Mouse (Mus musculus): ENCODE data around the gene Ryk.
"Not testable (repeated sequence)": the region's sequence is repeated elsewhere in the genome, so short reads cannot be mapped to it uniquely, and the experiment has no call there.

Ryk gene

GRCm38 (mm10) chr9:102904952-102905351 lies 70.2 kb downstream of the Ryk start:
- no peak for DNase-seq (ENCODE audit: low read depth)

DNA sequence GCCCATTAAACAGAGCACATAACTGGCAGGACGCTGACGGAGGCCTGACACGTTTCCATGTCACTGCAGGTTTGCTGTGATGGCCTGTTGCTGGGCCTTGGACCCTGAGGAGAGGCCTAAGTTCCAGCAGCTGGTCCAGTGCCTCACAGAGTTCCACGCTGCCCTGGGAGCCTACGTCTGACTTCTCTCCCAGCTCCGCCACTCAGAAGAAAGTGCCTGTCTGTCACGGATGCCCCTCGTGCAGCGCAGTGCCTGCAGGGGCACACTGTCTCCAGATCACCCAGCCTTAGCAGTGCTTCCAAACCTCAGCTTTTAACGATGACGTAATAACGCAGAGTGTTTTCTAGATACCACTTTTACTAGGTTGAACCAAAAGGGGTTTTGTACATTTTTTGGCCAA lies 72.1 kb downstream of the Ryk start:
- DNase-seq (ENCODE audit: low read depth): no peak

DNA sequence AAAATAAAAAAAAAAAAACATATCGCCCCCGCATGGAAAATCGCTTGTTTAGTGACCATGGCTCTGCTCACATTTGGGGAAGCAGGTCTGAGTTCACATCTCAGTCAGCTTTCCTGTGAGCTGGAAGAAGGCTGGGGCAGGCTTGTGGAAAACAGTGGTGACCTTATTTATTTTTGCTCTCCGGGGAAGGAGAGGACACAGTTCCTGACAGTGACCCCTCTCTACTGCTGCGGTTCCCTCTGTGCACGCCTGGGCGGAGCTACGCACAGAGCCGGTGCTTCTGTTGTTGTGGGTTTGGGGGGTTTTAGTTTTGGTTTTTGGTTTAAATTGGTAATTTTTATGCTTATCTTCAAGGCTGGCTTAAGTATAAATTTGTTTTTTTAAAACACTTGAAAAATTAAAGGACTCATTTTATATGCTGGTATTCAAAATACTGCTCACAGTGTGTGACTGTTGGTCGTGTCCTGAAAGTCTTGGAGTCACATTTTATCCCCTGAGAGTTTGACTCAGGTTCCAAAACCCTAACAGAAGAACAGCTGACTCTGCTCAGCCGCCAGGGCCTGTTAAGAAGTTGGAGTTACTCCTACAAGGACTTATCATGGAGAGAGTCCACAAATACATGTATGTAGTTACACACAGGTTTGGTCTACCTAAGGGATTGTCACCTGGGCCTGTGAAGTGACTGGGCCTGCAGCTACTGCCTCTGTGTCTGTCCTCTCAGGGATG lies 73.0 kb downstream of the Ryk start:
- DNase-seq (ENCODE audit: low read depth): no peak

- DNase-seq (ENCODE audit: low read depth): no peak
These were observed 76.8 kb downstream of the Ryk start for GRCm38 (mm10) chr9:102911526-102911925.

DNA sequence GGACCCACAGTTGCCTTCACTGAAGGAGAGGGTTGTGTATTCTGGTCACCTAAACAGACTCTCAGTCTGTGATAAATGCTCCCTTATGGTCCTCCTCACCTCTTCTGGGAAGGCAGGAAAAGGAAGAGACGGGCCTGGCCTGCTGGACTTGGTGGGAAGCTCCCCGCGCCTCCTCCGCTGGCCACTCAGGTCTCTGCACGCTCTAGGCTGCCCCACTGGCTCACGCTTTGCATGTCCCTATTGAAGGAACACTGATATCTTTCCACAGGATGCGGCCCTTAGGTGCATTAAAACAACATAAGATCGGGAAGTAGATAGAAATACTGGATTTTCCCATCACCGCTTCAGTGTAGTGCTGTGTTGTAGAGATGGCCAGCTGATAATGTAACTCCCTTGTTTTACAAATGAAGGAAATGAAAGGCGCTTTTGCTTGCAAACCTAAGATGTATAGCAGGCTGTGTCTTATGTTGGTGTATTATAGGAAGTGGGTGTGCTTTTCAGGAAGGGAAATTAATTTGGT lies 77.9 kb downstream of the Ryk start:
- DNase-seq (ENCODE audit: low read depth): no peak

- not testable (repeated sequence) for DNase-seq (ENCODE audit: low read depth)
These were observed 78.9 kb downstream of the Ryk start for GRCm38 (mm10) chr9:102913597-102913996.

GRCm38 (mm10) chr9:102914583-102914982 lies 79.9 kb downstream of the Ryk start:
- DNase-seq (ENCODE audit: low read depth): no peak

GRCm38 (mm10) chr9:102915292-102915854 lies 80.7 kb downstream of the Ryk start:
- no peak for DNase-seq (ENCODE audit: low read depth)

DNA sequence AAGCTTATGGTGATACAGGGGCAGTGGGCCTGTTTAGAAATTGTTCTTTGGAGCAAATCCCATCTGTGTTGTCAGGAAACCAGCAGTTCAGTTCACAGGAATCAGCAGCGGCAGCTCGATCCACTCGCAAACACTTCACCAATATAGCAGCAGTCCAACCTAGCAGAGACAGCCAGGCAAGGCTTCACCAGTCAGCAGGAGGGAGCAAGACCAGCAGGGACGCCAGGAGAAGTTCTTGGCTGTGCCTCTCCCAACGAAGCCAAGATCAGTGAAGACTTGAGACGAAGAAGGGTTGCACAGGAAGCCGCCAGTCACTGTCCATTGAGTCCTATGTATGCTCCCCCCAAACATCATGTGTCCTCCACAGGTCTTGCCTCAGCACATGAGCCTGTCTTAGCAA lies 81.4 kb downstream of the Ryk start:
- no peak for DNase-seq (ENCODE audit: low read depth)

DNA sequence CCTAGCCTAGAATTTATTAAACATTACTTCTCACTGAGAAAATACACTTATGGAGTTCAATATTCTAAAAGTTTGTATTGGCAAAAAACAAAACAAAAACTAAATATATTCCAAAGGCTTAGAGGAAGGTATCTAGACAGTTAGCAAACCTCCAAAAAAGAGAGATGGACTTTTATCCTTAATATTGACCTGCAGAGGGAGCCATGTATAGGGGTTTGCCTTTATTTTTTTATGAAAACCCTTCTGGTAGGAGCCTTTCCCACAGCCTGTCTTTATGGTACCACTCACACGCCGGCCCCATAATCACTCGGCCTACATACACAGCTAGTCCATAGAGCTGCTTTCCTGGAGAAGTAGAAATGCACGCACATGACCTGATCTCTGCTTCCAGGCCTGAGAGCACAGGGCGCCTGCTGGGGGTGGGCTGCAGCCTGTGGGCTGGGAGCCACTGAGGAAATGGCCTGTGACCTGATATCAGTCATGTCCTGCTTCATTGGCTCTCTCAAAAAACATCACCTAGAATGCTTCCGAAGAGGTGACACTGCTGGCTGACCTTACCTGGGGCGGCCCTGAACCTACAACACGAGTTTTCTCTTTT lies 82.9 kb downstream of the Ryk start:
- no peak for DNase-seq (ENCODE audit: low read depth)

GRCm38 (mm10) chr9:102919486-102919885 lies 84.8 kb downstream of the Ryk start:
- no peak for DNase-seq (ENCODE audit: low read depth)

GRCm38 (mm10) chr9:102921791-102922190 lies 87.1 kb downstream of the Ryk start:
- no peak for DNase-seq (ENCODE audit: low read depth)

DNA sequence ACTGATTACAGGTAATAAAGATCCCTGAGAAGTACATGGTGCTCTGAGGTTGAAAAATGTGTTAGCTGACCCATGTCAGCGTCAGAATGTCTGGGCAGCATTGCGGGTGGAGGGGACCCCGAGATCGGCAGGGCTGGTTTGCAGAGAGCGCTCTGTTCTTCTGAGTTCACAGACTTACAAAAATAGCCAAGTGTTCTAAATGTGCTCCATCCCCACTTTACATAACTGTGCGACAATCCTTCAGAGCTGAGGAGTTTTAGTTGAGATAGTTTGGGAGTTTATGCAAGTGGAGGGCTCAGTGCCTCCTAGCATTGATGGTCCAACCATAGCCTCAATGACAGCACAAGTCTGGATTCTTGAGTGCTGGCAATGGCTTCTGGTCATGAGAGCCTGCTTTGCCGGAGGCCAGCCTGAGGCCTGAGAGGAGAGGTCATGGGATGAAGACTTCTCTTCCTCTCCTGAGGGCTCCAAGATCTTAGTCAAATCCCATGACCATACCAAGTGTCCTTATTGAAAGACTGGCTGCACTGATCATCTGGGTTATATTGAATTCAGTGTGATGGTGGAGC lies 88.2 kb downstream of the Ryk start:
- DNase-seq (ENCODE audit: low read depth): no peak

GRCm38 (mm10) chr9:102923836-102924235 lies 89.1 kb downstream of the Ryk start:
- DNase-seq (ENCODE audit: low read depth): no peak

DNA sequence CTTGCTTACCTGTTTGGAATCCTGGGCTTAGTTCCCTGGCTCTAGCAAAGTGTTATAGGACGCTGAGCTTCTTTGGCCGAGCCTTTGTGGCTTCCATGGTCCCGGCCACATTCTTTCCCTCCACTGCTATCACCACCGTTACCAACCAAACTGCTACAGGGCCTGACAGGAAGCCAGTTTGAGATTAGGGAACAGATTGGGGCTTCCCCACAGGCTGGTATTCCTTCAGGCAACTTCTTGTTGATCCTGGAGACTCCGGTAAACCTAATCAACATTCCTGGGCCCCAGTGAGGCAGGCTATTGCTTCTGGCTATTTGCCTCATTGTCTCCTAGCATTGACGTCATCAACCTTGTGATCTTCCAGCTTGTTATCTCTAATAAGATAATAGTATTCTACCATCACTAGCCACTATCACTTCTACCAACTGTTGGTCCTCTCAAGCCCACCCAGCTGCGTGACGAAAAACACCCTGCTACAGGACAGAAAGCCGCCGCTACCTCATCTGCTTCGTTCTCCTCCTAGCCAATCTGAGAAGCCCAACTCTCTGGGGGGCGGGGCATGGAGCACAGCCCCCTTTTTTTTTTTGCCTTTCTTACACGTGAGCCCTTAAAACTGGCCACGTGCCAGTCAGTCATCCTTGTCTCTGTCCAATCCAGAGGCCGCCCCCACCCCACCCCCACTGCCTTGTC lies 90.1 kb downstream of the Ryk start:
- no peak for DNase-seq (ENCODE audit: low read depth)

DNA sequence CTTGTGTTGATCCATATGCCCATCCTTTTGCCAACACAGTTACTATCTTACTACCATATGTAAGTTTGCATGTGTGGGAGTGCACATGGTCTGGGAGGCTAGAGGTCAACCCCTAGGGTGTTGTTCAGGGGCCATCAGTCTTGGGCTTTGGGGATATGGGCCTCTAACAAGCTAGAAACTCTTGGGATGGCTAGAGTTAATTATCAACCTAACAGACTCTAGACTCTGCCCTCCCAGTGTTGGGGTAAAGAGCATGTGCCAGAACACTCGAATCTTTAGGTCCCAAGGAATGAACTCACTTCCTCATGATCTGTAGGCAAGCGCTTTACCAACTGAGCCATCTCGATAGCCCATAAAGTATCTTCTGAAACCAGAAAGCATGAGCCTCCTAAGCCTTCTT lies 91.4 kb downstream of the Ryk start:
- DNase-seq (ENCODE audit: low read depth): no peak

DNA sequence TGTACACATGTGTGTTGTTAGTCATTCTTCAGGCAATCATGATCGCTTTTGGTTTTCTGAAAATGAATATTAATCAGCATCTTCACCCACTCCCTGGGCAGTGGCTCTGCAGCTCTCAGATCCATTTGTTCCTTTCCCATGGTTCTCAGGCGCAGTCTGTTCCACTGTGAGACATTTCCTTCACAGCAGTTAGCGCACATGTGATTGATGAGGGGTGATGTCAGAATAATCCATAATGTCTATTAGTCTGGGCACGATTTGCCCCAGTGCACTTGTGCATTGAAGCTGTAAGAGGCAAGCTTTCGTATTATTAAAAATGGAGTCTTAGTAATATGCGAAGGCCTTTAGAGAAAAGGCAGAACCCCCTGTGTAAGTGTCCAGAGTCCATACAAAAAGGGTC lies 95.1 kb downstream of the Ryk start:
- DNase-seq (ENCODE audit: low read depth): no peak

DNA sequence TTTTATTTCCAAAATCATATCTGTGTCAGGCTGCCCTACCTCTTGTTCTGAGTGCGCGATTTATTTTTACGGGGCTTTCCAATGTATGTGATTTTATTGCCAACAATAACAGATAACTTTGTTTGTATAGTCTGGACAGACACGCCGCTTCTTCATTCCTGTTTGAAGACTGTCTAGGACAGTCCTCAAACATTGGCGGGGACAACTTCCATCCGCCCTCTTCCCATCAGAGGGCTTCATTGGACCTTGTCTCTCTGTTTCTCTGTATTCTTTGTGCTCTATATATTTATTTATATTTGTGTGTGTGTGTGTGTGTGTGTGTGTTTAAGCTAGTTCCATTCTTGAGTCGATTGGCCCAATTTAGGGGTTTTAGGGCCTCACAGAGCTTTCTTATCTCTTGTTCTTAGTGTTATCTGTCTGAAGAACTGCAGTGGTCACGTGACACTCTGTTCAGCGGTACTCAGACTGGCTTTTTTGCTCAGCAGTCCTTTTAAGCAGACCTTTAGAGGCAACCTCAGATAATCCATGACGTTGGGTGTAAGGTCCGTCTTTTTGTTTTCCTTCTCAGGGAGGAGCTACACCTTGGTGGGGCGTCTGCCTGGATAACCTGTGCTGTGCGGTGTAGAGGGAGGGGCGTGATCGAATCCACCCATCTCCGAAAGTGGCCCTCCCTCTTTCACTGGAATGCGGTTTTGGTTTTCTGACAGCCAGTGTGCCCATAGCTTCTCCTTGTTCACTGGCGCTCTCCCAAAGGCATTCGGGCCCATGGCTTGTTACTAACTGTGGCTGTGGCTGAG lies 99.4 kb downstream of the Ryk start:
- peak; percentile 37 for DNase-seq (ENCODE audit: low read depth)

GRCm38 (mm10) chr9:102942221-102942620 lies 107.5 kb downstream of the Ryk start:
- no peak for DNase-seq (ENCODE audit: low read depth)

DNA sequence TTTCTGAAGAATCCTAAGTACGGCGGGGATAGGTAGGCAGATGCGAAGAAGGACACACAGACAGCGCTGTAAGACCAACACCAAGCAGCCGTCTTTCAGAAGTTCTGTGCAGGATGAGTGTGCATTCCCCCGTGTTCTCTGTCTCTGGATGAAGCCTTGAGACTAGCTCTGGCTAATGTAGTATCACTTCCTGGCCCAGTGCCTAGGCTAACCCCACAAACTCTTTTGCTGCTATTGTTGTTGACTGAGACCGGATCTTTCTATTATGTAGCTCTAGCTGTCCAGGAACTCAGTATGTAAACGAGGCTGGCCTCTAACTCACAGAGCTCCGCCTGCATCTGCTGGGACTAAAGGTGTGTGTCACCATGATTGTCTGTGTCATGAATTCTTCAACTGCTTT lies 110.2 kb downstream of the Ryk start:
- no peak for DNase-seq (ENCODE audit: low read depth)

DNA sequence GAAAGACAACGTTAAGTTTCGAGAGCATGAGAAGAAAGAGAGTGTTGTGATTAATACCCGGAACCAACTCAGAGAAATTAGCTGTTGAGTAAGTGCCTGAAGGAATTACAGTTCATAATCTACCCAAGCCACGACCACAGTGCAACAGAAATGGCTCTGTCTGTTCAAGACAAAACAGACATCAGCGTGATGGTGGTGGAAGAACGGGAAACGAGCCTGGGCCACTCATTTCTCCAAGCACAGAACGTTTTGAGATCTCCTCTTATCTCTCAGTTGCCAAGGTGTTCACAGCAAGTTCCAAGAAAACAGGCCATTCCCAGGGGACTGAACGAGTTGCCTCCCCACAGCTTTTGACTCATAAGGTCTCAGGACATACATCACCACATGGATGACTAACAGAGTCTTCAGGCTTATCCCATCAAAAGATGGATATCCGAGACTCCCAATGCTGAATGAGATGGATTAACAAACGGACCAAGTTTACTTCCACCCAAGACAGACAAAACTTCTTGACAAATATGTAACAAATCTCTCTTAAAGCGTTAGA lies 111.8 kb downstream of the Ryk start:
- no peak for DNase-seq (ENCODE audit: low read depth)

Data from c-Kit-positive CD71-positive TER-119-negative erythroid progenitor cells, embryonic 14.5 days (primary cell).